Mouse (Mus musculus) small intestine, adult 10 weeks (tissue): ENCODE data around the gene Akr1c18. TPM values are rescaled to one million over a fixed set of nuclear protein-coding genes. Genes with fewer than 3 reads are reported as not detected.

Source experiments
- polyA plus RNA-seq: library from polyadenylated mRNA; stranded (reverse); fragments of 350-450 nt; fragmentation: Illumina TruSeq; extraction: RNeasy Lipid Tissue Mini Kit (QIAGEN cat#74804); gene quantifications from one replicate; pipeline ENCODE4 v1.2.3, GENCODE M21; 2014; ENCODE audit warnings: low replicate concordance

Gene Akr1c18
- polyA plus RNA-seq = not detected

GRCm38 (mm10) chr13:4150518-4150917 is at the start of gene Akr1c18:
Gene Akr1c18, minus strand, starts transcription at chr13:4150654.

GRCm38 (mm10) chr13:4190904-4191303 is 40.5 kb upstream of the Akr1c18 start, which contains the start of gene Akr1c13:
Gene Akr1c13, plus strand, starts transcription at chr13:4191150.

Other genes starting within 250 kb of the Akr1c18 start
- gene Net1, start 232.4 kb downstream of the Akr1c18 start, polyA plus RNA-seq = 648 TPM
- gene Tubal3, start 232.4 kb downstream of the Akr1c18 start, polyA plus RNA-seq = 104 TPM
- not detected for gene Ucn3, start 205.3 kb downstream of the Akr1c18 start, polyA plus RNA-seq
- gene Akr1c14, start 101.6 kb downstream of the Akr1c18 start, polyA plus RNA-seq = 213 TPM
- gene Akr1c13, start 40.5 kb upstream of the Akr1c18 start, polyA plus RNA-seq = 835 TPM
- gene Akr1c19, start 78.0 kb upstream of the Akr1c18 start, polyA plus RNA-seq = 709 TPM
- gene Akr1c12, start 128.8 kb upstream of the Akr1c18 start, polyA plus RNA-seq = 415 TPM